Mouse (Mus musculus): ENCODE results near the gene Tcte2. TPM values are rescaled to one million over a fixed set of nuclear protein-coding genes. Genes with fewer than 3 reads are reported as not detected.
A peak's percentile ranks its signal among the peaks of the same experiment; 100 is the strongest.
"Not testable (repeated sequence)": the region's sequence is repeated elsewhere in the genome, so short reads cannot be mapped to it uniquely, and the experiment has no call there.

Tcte2 gene
- total and polyA plus RNA-seq, 2 experiments from 2014 or later: 9.8 to 18.7 TPM

DNA sequence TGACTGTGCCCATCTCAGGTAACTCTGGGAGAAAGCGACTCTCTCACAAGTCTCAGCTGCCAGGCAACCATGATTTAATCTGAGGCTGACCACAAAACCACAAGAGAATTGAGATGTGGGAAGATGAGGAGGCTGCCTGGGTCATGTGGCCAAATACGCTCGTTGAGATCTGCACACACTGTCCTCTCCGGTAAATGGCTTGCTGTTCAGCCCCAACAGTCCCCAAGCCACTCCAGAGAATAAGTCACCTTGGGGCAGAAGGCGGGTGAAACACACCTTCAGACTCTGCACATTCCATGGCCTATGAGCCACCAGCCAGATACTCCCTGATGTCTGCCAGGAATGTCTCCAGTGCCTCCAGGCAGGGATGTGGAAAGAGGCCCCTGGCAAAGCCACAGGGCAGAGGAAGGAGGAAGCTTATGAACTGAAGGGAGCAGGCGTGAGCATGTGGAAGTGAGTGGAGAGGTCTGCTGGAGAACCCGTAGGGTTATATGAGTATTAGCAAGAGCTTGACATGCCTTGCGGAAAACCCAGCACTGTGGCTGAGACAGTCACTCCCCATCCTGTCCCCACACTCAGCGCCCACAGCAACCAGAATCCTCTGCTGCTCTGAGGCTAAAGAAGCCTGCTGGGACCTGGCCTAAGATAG lies 79.1 kb downstream of the Tcte2 start:
- Histone ChIP-seq H3K4me2 (ENCODE audit: low read depth, low read length) (peak overlapping the region; percentile 42), H3K36me3 (ENCODE audit: insufficient read depth, low read length) (no peaks in the 10 kb centered on the region), H3K4me3 (ENCODE audit: low read length) (peak overlapping the region; percentile 15), H3K9me3 (ENCODE audit: low read length) (no peaks in the 10 kb centered on the region; the same call in 1 of the 2 replicates), H3K4me1 (ENCODE audit: insufficient read depth, low read length) (peaks cover 19% of the 10 kb centered on the region), H3K27ac (peak overlapping the region; percentile 73), H3K9ac (replicated peaks; ENCODE audit: low read length) (peak overlapping the region; percentile 28; the same call in 1 of the 2 replicates), H3K27me3 (ENCODE audit: insufficient read depth, low read length) (no peaks in the 10 kb centered on the region)
- no peak for TF ChIP-seq CTCF (IDR thresholded peaks at IDR 0.05; ENCODE audit: low read depth)
- no peak for ATAC-seq
- WGBS: 50% methylated on average over 9 of the region's 9 CpGs
- DNase-seq (ENCODE audit: low spot score): no peak

DNA sequence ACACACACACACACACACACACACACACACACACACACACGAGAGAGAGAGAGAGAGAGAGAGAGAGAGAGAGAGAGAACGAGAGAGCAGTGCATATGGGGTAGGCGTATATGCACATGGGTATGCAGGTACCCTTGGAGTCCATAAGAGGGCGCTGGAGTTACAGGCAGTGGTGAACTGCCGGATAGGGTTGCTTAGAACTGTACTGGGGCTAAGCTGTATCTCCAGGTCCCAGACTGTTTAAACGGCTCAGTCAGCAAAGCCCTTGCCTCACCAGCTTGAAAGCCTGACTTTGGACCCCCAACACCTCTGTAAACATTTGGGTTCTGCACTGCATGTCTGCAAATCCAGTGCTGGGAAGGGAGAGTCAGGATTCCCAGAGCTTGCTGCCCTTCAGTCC lies 79.9 kb downstream of the Tcte2 start:
- no peaks in the 10 kb centered on the region for H3K27me3 ChIP-seq (ENCODE audit: insufficient read depth, low read length)
- H3K36me3 ChIP-seq (ENCODE audit: insufficient read depth, low read length): no peaks in the 10 kb centered on the region
- peak; percentile 33 for DNase-seq (ENCODE audit: low spot score)
- peak; percentile 62 for TF ChIP-seq CTCF (IDR thresholded peaks at IDR 0.05; ENCODE audit: low read depth)
- no peaks in the 10 kb centered on the region; the same call in 1 of the 2 replicates for H3K9me3 ChIP-seq (ENCODE audit: low read length)
- peak overlapping the region; percentile 42; the same call in 1 of the 2 replicates for H3K4me2 ChIP-seq (ENCODE audit: low read depth, low read length)
- H3K4me1 ChIP-seq (ENCODE audit: insufficient read depth, low read length): peaks cover 24% of the 10 kb centered on the region
- no peak overlapping the region for H3K27ac ChIP-seq
- H3K9ac ChIP-seq (replicated peaks; ENCODE audit: low read length): no peak overlapping the region
- WGBS: 91% methylated on average over 6 of the region's 6 CpGs
- peak; percentile 39; the same call in 1 of the 2 replicates for ATAC-seq
- H3K4me3 ChIP-seq (ENCODE audit: low read length): no peak overlapping the region

DNA sequence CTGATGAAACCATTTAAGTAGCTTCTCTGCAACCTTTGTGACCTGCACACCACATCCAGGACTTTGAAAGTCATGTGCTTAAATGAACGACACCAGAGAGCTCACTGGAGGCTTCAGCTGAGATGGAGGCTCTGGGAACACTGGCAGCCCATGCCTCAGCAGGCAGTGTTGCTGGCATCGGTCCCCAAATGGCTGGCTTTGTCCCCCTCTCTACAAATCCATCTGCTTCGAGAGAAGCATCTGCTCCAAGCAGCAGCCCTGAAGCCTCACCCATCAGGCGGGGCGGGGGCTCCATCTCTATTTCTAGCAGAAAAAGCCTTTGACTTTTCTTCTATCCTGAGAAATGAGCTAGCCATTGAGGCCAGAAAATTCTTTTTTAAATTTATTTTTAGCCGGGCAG lies 80.5 kb downstream of the Tcte2 start:
- Histone ChIP-seq H3K27me3 (ENCODE audit: insufficient read depth, low read length) (no peaks in the 10 kb centered on the region), H3K36me3 (ENCODE audit: insufficient read depth, low read length) (no peaks in the 10 kb centered on the region), H3K4me1 (ENCODE audit: insufficient read depth, low read length) (peaks cover 24% of the 10 kb centered on the region), H3K4me3 (ENCODE audit: low read length) (no peak overlapping the region), H3K27ac (peak overlapping the region; percentile 71), H3K9ac (replicated peaks; ENCODE audit: low read length) (no peak overlapping the region), H3K9me3 (ENCODE audit: low read length) (no peaks in the 10 kb centered on the region; the same call in 1 of the 2 replicates), H3K4me2 (ENCODE audit: low read depth, low read length) (peak overlapping the region; percentile 23)
- no peak for TF ChIP-seq CTCF (IDR thresholded peaks at IDR 0.05; ENCODE audit: low read depth)
- 45% methylated on average over 6 of the region's 6 CpGs for WGBS
- ATAC-seq: peak; percentile 41
- peak; percentile 80 for DNase-seq (ENCODE audit: low spot score)

DNA sequence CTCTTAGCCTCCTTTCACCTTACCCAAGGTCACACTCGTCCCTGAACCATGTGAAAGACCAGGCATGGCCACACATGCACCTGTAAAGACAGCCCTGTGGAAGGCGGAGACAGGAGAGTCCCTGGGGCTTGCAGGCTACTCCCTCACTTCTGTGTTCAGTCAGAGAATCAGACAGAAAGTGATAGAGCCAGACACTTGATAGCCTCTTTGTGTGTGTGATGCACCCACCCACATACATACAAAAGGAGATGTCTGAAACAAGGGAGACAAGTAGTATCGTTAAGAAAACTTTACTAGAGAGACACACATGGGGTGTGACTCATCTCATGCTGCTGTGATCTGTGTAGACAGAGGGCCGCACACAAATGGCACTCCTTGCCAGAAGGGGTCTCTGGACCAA lies 81.3 kb downstream of the Tcte2 start:
- Histone ChIP-seq H3K27ac (peak overlapping the region; percentile 71), H3K4me2 (ENCODE audit: low read depth, low read length) (no peak overlapping the region; the same call in 1 of the 2 replicates), H3K4me3 (ENCODE audit: low read length) (no peak overlapping the region), H3K36me3 (ENCODE audit: insufficient read depth, low read length) (no peaks in the 10 kb centered on the region), H3K4me1 (ENCODE audit: insufficient read depth, low read length) (peaks cover 24% of the 10 kb centered on the region), H3K27me3 (ENCODE audit: insufficient read depth, low read length) (no peaks in the 10 kb centered on the region), H3K9me3 (ENCODE audit: low read length) (no peaks in the 10 kb centered on the region; the same call in 1 of the 2 replicates), H3K9ac (replicated peaks; ENCODE audit: low read length) (no peak overlapping the region)
- peak; percentile 17; the same call in 1 of the 2 replicates for TF ChIP-seq CTCF (IDR thresholded peaks at IDR 0.05; ENCODE audit: low read depth)
- 0 out of 2 replicates have a peak, but pooled peaks have one; percentile 4 for ATAC-seq
- peak; percentile 25 for DNase-seq (ENCODE audit: low spot score)
- WGBS: 55% methylated on average over 4 of the region's 4 CpGs

DNA sequence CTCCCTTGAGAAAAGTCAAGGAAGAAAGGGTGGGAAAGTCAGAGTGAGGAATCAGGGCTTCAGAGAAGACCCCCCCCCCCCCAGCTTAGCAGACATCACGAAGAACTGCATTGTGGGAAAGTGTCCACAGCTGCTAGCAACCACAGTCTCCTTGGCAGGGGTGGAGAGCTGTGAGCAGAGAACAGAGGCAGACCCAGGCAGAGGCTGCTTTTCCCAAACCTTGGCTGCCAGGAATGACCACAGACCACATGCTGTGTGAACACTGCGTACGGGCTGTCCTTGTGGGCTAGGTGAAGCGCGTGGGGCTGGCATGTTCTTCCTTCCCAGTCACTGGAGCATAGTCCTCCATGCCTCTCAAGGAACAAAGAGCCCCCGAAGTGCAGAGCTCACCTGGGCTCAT lies 81.9 kb downstream of the Tcte2 start:
- H3K27ac ChIP-seq: peak overlapping the region; percentile 71
- ATAC-seq: 0 out of 2 replicates have a peak, but pooled peaks have one; percentile 0

DNA sequence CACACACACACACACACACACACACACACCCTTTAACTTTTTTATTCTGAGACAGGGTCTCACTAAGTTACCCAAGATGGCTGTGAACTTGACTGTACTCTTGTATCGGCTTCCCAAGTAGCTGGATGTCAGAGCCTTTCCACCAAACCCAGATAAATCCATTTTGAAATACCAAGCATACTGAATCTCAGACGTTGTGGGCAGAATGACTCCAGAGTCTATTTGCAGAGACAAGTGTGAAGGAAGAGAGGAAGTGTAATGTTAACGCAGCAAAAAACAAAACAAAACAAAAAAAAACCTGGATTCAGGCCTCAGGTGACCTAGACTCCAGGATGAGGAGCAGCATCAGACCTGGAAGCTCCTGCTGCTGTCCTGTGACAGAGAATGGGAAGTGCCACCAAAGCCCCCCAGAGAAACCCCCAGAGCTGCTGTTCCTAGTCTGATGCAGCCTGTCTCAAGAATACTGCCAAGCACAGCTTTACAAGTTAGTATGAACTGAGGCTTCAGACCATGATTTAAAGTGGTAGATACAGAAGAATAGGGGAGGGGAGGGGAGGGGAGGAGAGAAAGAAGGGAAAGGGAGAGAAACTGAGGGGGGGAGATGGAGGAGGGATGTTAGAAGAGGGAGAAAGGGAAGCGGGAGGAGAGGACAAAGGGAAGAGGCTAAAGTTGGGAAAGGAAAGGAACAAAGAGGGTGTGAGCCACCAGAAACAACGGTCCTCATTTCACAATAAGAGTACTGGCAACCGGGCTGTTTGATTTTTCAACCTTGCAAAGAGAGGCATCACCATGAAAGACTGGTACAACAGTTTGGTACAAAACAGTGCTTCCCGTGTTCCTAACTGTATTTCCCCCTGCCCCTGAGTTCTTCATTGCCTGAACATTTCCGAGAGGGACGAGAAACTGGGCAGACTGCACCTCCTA lies 84.1 kb downstream of the Tcte2 start:
- no peak overlapping the region; the same call in 1 of the 2 replicates for H3K9ac ChIP-seq (replicated peaks; ENCODE audit: low read length)
- WGBS: 19% methylated on average over 9 of the region's 9 CpGs

More for the DNA sequence above, 81.9 kb downstream of the Tcte2 start:
- Histone ChIP-seq H3K4me1 (ENCODE audit: insufficient read depth, low read length) (peaks cover 24% of the 10 kb centered on the region), H3K9me3 (ENCODE audit: low read length) (no peaks in the 10 kb centered on the region; the same call in 1 of the 2 replicates), H3K36me3 (ENCODE audit: insufficient read depth, low read length) (no peaks in the 10 kb centered on the region), H3K4me3 (ENCODE audit: low read length) (no peak overlapping the region), H3K9ac (replicated peaks; ENCODE audit: low read length) (no peak overlapping the region), H3K4me2 (ENCODE audit: low read depth, low read length) (no peak overlapping the region), H3K27me3 (ENCODE audit: insufficient read depth, low read length) (no peaks in the 10 kb centered on the region)
- peak; percentile 23 for DNase-seq (ENCODE audit: low spot score)
- TF ChIP-seq CTCF (IDR thresholded peaks at IDR 0.05; ENCODE audit: low read depth): no peak
- WGBS: 42% methylated on average over 6 of the region's 6 CpGs

DNA sequence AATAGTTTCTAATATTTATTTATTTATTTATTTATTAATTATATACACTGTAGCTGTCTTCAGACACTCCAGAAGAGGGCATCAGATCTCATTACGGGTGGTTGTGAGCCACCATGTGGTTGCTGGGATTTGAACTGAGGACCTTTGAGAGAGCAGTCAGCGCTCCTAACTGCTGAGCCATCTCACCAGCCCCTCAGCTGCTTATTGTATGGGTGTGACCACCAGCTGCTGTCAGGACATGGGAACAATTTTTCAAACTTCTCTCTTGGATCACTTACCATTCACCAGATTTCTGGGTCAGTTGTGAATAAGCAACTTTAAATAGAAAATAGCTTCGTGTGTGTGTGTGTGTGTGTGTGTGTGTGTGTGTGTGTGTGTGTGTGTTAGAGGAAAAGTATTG lies 85.5 kb downstream of the Tcte2 start:
- 82% methylated on average over 3 of the region's 3 CpGs for WGBS
- H3K4me1 ChIP-seq (ENCODE audit: insufficient read depth, low read length): peaks cover 20% of the 10 kb centered on the region
- not testable (repeated sequence) for H3K9me3 ChIP-seq (ENCODE audit: low read length); H3K4me3 ChIP-seq (ENCODE audit: low read length); H3K27ac ChIP-seq; H3K4me2 ChIP-seq (ENCODE audit: low read depth, low read length); H3K27me3 ChIP-seq (ENCODE audit: insufficient read depth, low read length); ATAC-seq; DNase-seq (ENCODE audit: low spot score); H3K36me3 ChIP-seq (ENCODE audit: insufficient read depth, low read length); H3K9ac ChIP-seq (replicated peaks; ENCODE audit: low read length)

More for the DNA sequence above, 84.1 kb downstream of the Tcte2 start:
- no peaks in the 10 kb centered on the region for H3K36me3 ChIP-seq (ENCODE audit: insufficient read depth, low read length)
- no peaks in the 10 kb centered on the region for H3K27me3 ChIP-seq (ENCODE audit: insufficient read depth, low read length)
- no peak overlapping the region for H3K4me3 ChIP-seq (ENCODE audit: low read length)
- ATAC-seq (no peak), DNase-seq (ENCODE audit: low spot score) (peak; percentile 61)
- H3K27ac ChIP-seq: peak overlapping the region; percentile 63
- H3K9me3 ChIP-seq (ENCODE audit: low read length): no peaks in the 10 kb centered on the region; the same call in 1 of the 2 replicates
- peaks cover 20% of the 10 kb centered on the region for H3K4me1 ChIP-seq (ENCODE audit: insufficient read depth, low read length)
- no peak for TF ChIP-seq CTCF (IDR thresholded peaks at IDR 0.05; ENCODE audit: low read depth)
- peak overlapping the region; percentile 37 for H3K4me2 ChIP-seq (ENCODE audit: low read depth, low read length)
